Mouse (Mus musculus): ENCODE data around the gene Txnl4b. TPM values are rescaled to one million over a fixed set of nuclear protein-coding genes. Genes with fewer than 3 reads are reported as not detected.

The Txnl4b gene
- total and polyA plus RNA-seq, 2 experiments from 2014 or later = 10.0 to 33.5 TPM

- ATAC-seq (ENCODE audit: low FRiP score) = no peak
- no peak overlapping the region for H3K9ac ChIP-seq (replicated peaks; ENCODE audit: low read length, poor library complexity, severe bottlenecking)
- no peak for DNase-seq (ENCODE audit: low spot score)
- H3K36me3 ChIP-seq (ENCODE audit: insufficient read depth, low read length) = 0 out of 2 replicates have a peak, but pooled peaks cover 7% of the 10 kb centered on the region
- H3K4me3 ChIP-seq (ENCODE audit: low read depth, low read length) = no peak overlapping the region
- H3K9me3 ChIP-seq (ENCODE audit: low read length) = no peaks in the 10 kb centered on the region
- no peaks in the 10 kb centered on the region for H3K27me3 ChIP-seq (ENCODE audit: insufficient read depth, low read length)
- no peak overlapping the region for H3K27ac ChIP-seq (ENCODE audit: low read depth, low read length)
- H3K4me1 ChIP-seq (ENCODE audit: insufficient read depth, low read length) = no peaks in the 10 kb centered on the region
- 79% methylated on average over 4 of the region's 4 CpGs for WGBS
- no peak for TF ChIP-seq CTCF (IDR thresholded peaks at IDR 0.05)
- no peak overlapping the region for H3K4me2 ChIP-seq (ENCODE audit: low read depth, low read length, poor library complexity, severe bottlenecking)
Measured at GRCm38 (mm10) chr8:109576311-109576710, 10.6 kb downstream of the Txnl4b start.

- Histone ChIP-seq H3K27ac (ENCODE audit: low read depth, low read length) (no peak within 1 kb of the TSS), H3K27me3 (ENCODE audit: insufficient read depth, low read length) (no peaks in the 10 kb centered on the region), H3K4me1 (ENCODE audit: insufficient read depth, low read length) (no peaks in the 10 kb centered on the region), H3K4me2 (ENCODE audit: low read depth, low read length, poor library complexity, severe bottlenecking) (no peak within 1 kb of the TSS), H3K9ac (replicated peaks; ENCODE audit: low read length, poor library complexity, severe bottlenecking) (no peak within 1 kb of the TSS), H3K9me3 (ENCODE audit: low read length) (no peaks in the 10 kb centered on the region), H3K36me3 (ENCODE audit: insufficient read depth, low read length) (no peaks in the 10 kb centered on the region), H3K4me3 (ENCODE audit: low read depth, low read length) (no peak within 1 kb of the TSS)
- no peak for TF ChIP-seq CTCF (IDR thresholded peaks at IDR 0.05)
- DNase-seq (ENCODE audit: low spot score) (no peak), ATAC-seq (ENCODE audit: low FRiP score) (no peak)
- 71% methylated on average over 8 of the region's 8 CpGs for WGBS
Measured at GRCm38 (mm10) chr8:109578900-109579301, 13.2 kb downstream of the Txnl4b start, which contains the start of gene Hp. TSS of gene Hp (minus strand) at chr8:109579172.

DNA sequence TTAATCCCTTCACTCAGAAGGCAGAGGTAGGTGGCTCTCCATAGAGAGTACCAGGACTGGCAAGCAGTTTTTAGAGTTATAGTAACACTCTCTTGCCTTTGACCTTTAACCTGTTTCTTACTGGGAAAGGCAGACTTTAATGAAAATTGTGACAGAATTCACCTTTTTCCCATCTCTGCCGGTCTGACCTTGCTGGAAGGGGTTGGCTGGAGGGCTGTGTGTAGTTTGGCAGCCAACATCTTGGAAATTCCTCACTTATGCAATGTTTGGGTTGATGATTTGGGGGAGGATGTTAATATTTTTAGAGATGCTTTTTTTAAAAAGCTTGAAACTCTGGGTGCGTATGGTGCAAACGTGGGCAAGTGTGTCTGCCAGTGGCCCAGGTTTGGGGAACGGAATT lies 18.6 kb downstream of the Txnl4b start:
- TF ChIP-seq CTCF (IDR thresholded peaks at IDR 0.05) = no peak
- H3K9ac ChIP-seq (replicated peaks; ENCODE audit: low read length, poor library complexity, severe bottlenecking) = no peak overlapping the region
- H3K9me3 ChIP-seq (ENCODE audit: low read length) = no peaks in the 10 kb centered on the region
- 84% methylated on average over 4 of the region's 4 CpGs for WGBS
- ATAC-seq (ENCODE audit: low FRiP score) (no peak), DNase-seq (ENCODE audit: low spot score) (no peak)
- H3K27ac ChIP-seq (ENCODE audit: low read depth, low read length) = no peak overlapping the region
- H3K4me2 ChIP-seq (ENCODE audit: low read depth, low read length, poor library complexity, severe bottlenecking) = no peak overlapping the region
- no peaks in the 10 kb centered on the region for H3K4me1 ChIP-seq (ENCODE audit: insufficient read depth, low read length)
- no peaks in the 10 kb centered on the region for H3K36me3 ChIP-seq (ENCODE audit: insufficient read depth, low read length)
- no peaks in the 10 kb centered on the region for H3K27me3 ChIP-seq (ENCODE audit: insufficient read depth, low read length)
- H3K4me3 ChIP-seq (ENCODE audit: low read depth, low read length) = no peak overlapping the region

- Histone ChIP-seq H3K27ac (ENCODE audit: low read depth, low read length) (no peak overlapping the region), H3K36me3 (ENCODE audit: insufficient read depth, low read length) (no peaks in the 10 kb centered on the region), H3K4me2 (ENCODE audit: low read depth, low read length, poor library complexity, severe bottlenecking) (no peak overlapping the region), H3K27me3 (ENCODE audit: insufficient read depth, low read length) (no peaks in the 10 kb centered on the region), H3K4me3 (ENCODE audit: low read depth, low read length) (no peak overlapping the region), H3K9ac (replicated peaks; ENCODE audit: low read length, poor library complexity, severe bottlenecking) (no peak overlapping the region), H3K4me1 (ENCODE audit: insufficient read depth, low read length) (no peaks in the 10 kb centered on the region), H3K9me3 (ENCODE audit: low read length) (no peaks in the 10 kb centered on the region)
- TF ChIP-seq CTCF (IDR thresholded peaks at IDR 0.05) = no peak
- ATAC-seq (ENCODE audit: low FRiP score) (no peak), DNase-seq (ENCODE audit: low spot score) (no peak)
- WGBS = 78% methylated on average over 3 of the region's 3 CpGs
Measured at GRCm38 (mm10) chr8:109584830-109585229, 19.1 kb downstream of the Txnl4b start.

DNA sequence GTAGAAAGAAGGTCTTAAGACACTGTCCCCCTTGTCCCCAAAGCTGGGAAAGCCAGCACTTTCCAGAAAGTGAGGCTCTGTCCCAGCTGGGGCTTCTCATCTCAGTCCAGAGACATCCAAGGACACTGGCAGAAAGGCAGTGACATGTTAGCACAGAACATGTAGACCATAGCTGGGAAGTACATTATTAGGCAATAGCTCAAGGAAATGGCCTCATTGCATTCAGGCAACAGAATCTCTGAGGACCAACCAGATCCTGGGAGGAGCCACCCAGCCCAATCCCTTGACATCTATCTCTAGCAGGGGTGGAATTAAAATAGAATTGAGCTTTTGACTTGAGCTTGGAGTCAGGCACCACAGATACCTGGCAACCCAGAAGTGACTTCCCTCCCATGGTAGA lies 20.0 kb downstream of the Txnl4b start:
- no peak overlapping the region for H3K9ac ChIP-seq (replicated peaks; ENCODE audit: low read length, poor library complexity, severe bottlenecking)
- TF ChIP-seq CTCF (IDR thresholded peaks at IDR 0.05) = no peak
- no peaks in the 10 kb centered on the region for H3K36me3 ChIP-seq (ENCODE audit: insufficient read depth, low read length)
- H3K4me3 ChIP-seq (ENCODE audit: low read depth, low read length) = no peak overlapping the region
- H3K4me1 ChIP-seq (ENCODE audit: insufficient read depth, low read length) = no peaks in the 10 kb centered on the region
- ATAC-seq (ENCODE audit: low FRiP score) (no peak), DNase-seq (ENCODE audit: low spot score) (no peak)
- H3K27ac ChIP-seq (ENCODE audit: low read depth, low read length) = no peak overlapping the region
- H3K9me3 ChIP-seq (ENCODE audit: low read length) = no peaks in the 10 kb centered on the region
- no peaks in the 10 kb centered on the region for H3K27me3 ChIP-seq (ENCODE audit: insufficient read depth, low read length)
- no peak overlapping the region for H3K4me2 ChIP-seq (ENCODE audit: low read depth, low read length, poor library complexity, severe bottlenecking)

DNA sequence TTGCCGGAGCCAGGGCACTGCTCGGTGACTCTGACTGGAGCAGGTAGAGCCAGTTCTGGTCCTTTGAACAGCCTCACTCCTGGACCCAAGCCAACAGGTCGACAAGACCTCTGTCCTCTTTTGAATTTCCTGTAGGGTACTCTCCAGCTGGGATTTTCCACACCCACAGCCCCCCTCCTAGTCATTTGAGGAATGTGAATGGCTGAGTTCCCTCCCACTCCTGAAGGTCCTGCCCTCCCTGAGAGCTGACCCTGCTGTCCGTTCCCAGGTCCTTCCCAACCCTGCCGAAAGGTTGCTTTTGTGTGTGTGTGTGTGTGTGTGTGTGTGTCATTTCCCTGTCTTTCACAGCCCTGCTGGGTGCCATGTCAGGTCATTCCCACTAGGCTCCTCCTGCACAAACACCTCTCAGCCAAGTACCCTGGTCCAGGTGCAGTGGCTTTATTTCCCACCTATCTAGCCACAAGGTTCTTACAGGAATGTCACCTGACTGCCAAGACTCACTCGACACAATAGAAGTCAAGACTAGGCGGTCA lies 21.3 kb downstream of the Txnl4b start:
- ATAC-seq (ENCODE audit: low FRiP score) (no peak), DNase-seq (ENCODE audit: low spot score) (no peak)
- Histone ChIP-seq H3K9me3 (ENCODE audit: low read length) (no peaks in the 10 kb centered on the region), H3K27ac (ENCODE audit: low read depth, low read length) (no peak overlapping the region), H3K4me3 (ENCODE audit: low read depth, low read length) (no peak overlapping the region), H3K4me2 (ENCODE audit: low read depth, low read length, poor library complexity, severe bottlenecking) (no peak overlapping the region), H3K27me3 (ENCODE audit: insufficient read depth, low read length) (no peaks in the 10 kb centered on the region), H3K36me3 (ENCODE audit: insufficient read depth, low read length) (0 out of 2 replicates have a peak, but pooled peaks cover 2% of the 10 kb centered on the region), H3K4me1 (ENCODE audit: insufficient read depth, low read length) (no peaks in the 10 kb centered on the region), H3K9ac (replicated peaks; ENCODE audit: low read length, poor library complexity, severe bottlenecking) (no peak overlapping the region)
- no peak for TF ChIP-seq CTCF (IDR thresholded peaks at IDR 0.05)
- 72% methylated on average over 7 of the region's 7 CpGs for WGBS
